Mouse (Mus musculus) liver, embryonic 14.5 days (tissue): Measurements from ENCODE around the gene Slc37a4.
"Not testable (repeated sequence)": the region's sequence is repeated elsewhere in the genome, so short reads cannot be mapped to it uniquely, and the experiment has no call there.

ENCODE experiments used
- CTCF ChIP-seq: IDR thresholded peaks from 2 replicates; pipeline ENCODE4 v1.5.1; 2016; ENCODE audit warnings: antibody characterized with exemption, low read depth, control low read depth
- EP300 ChIP-seq: IDR thresholded peaks from 2 replicates; pipeline ENCODE4 v1.6.1; 2016; ENCODE audit warnings: antibody characterized with exemption, low read depth

DNA sequence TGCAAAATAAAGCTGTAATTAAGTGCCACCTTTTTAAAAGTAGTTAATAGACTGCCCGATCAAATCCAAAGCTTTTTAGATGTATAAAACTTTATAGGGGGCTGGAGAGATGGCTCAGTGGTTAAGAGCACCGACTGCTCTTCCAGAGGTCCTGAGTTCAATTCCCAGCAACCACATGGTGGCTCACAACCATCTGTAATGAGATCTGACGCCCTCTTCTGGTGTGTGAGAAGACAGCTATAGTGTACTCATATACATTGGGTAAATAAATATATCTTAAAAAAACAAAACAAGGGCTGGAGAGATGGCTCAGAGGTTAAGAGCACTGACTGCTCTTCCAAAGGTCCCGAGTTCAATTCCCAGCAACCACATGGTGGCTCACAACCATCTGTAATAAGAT, 34.7 kb upstream of the Slc37a4 start:
- not testable (repeated sequence) for TF ChIP-seq EP300, CTCF
